Mouse (Mus musculus): ENCODE measurements around the gene Parva. TPM values are rescaled to one million over a fixed set of nuclear protein-coding genes. Genes with fewer than 3 reads are reported as not detected.

Gene Parva
- polyA plus RNA-seq, 1 experiment, result 269 TPM

DNA sequence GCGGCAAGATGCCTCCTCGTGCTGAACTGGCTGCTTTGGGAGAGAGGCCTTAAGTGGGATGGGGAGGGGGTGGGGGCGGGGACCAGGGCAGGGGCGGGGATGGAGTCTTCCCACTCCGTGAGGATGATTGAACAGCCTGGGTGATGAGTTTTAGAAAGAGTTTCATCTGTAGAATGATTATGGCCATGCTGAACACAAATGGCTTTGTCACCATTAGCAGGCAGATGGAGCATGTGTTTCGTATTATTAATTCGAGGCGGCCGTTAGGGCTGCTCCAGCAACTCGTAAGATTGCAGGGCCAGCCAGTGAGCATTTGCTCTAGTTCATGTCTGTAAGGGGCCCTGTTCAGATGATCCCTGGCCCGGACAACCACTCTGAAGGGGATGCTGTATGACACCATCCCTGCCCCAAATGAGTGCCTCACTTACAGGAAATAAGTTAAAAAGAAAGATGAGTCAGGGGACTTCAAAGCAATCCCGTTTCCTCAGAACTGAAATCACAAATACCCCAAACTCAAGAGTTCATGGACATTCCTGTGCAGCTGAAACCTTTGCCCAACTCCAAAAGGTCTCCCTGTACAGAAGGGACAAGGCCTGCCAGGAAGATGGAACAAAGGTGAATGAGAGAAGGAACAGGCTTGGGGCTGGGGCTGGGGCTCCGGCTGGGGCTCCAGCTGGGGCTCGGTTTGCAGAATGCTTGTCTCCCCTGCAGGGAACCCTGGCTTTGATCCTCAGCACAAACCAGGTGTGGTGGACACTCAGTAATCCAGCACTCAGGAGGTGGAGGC, 46.5 kb downstream of the Parva start:
- WGBS, result 55% methylated on average over 14 of the region's 14 CpGs
- H3K27ac ChIP-seq (ENCODE audit: insufficient read depth, low read depth, low read length), result no peak overlapping the region
- no peak overlapping the region for H3K4me3 ChIP-seq (ENCODE audit: insufficient read depth, low read depth, low read length)
- TF ChIP-seq POLR2A (IDR thresholded peaks at IDR 0.05; ENCODE audit: insufficient read depth, low read depth, low read length), result no peak
- no peak for TF ChIP-seq CTCF (IDR thresholded peaks at IDR 0.05; ENCODE audit: insufficient read depth, low read depth, low read length)
- peaks cover 13% of the 10 kb centered on the region; the same call in 1 of the 2 replicates for H3K4me1 ChIP-seq (ENCODE audit: control insufficient read depth, insufficient read depth, low read length)

DNA sequence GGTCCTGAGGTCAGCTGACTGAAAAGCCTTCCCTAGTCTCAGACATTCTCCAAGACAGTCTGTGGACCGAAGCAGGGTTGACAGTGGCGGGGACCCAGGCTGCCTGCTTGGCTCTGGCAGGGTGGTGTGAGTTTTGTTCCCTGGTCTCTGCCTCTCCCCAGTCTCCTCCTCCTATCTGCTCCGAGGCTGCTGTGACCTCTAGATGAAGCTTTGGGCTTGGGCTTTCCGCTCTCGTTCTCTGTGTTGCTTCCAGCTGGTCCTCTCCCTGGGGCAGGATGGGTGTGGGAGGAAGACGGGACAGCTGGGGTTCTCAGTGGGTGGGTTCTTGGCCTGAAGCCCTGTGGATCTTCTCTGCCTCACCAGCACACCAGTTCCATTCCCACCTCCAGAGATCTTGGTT, 51.8 kb downstream of the Parva start:
- no peak overlapping the region for H3K4me3 ChIP-seq (ENCODE audit: insufficient read depth, low read depth, low read length)
- TF ChIP-seq CTCF (IDR thresholded peaks at IDR 0.05; ENCODE audit: insufficient read depth, low read depth, low read length) (no peak), POLR2A (IDR thresholded peaks at IDR 0.05; ENCODE audit: insufficient read depth, low read depth, low read length) (no peak)
- WGBS, result 47% methylated on average over 6 of the region's 6 CpGs
- no peak overlapping the region for H3K27ac ChIP-seq (ENCODE audit: insufficient read depth, low read depth, low read length)
- H3K4me1 ChIP-seq (ENCODE audit: control insufficient read depth, insufficient read depth, low read length), result peaks cover 15% of the 10 kb centered on the region

DNA sequence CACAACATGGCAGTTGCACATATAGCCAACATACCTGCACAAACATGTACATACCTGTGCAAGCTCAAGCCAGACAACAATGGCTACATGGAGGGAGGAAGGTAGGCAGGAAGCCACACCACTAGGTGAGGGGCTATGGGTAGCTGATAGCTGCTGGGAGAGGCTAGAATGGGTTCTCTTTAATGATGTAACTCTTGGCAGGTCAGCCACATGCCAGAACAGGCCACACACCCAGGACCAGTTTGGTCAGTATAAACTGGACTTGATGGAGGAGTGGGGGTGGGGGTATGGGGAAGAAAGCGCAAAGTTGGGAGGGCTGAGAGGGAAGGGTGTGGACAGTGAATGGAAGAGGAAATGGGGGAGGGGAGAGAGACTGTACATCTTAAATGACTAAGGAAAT, 53.7 kb downstream of the Parva start:
- WGBS, result 100% methylated on average over 1 of the region's 1 CpGs
- Histone ChIP-seq H3K4me1 (ENCODE audit: control insufficient read depth, insufficient read depth, low read length) (peaks cover 15% of the 10 kb centered on the region), H3K4me3 (ENCODE audit: insufficient read depth, low read depth, low read length) (no peak overlapping the region), H3K27ac (ENCODE audit: insufficient read depth, low read depth, low read length) (no peak overlapping the region)
- no peak for TF ChIP-seq POLR2A (IDR thresholded peaks at IDR 0.05; ENCODE audit: insufficient read depth, low read depth, low read length)

DNA sequence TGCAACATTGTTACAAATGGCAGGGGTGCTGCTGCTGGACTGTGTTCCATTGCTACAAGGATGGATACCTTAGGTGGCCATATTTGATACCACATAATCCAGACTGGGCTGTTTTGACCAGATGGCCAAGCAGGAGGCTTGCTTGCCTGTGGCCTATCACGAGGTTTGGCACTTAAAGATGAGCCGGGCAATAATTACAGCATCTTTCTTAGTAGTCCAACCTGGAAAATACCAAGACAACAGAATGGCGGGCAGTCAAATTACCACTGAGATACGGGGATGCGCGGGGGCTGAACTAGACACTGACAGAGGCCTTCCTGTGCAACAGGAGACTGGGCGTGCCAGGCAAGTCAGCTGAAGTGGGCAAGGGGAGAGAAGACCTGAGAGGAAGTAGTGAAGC, 55.3 kb downstream of the Parva start:
- Histone ChIP-seq H3K27ac (ENCODE audit: insufficient read depth, low read depth, low read length) (no peak overlapping the region), H3K4me1 (ENCODE audit: control insufficient read depth, insufficient read depth, low read length) (peaks cover 15% of the 10 kb centered on the region), H3K4me3 (ENCODE audit: insufficient read depth, low read depth, low read length) (no peak overlapping the region)
- WGBS, result over 99% methylated on average over 7 of the region's 7 CpGs
- no peak for TF ChIP-seq POLR2A (IDR thresholded peaks at IDR 0.05; ENCODE audit: insufficient read depth, low read depth, low read length)
- no peak for TF ChIP-seq CTCF (IDR thresholded peaks at IDR 0.05; ENCODE audit: insufficient read depth, low read depth, low read length)

DNA sequence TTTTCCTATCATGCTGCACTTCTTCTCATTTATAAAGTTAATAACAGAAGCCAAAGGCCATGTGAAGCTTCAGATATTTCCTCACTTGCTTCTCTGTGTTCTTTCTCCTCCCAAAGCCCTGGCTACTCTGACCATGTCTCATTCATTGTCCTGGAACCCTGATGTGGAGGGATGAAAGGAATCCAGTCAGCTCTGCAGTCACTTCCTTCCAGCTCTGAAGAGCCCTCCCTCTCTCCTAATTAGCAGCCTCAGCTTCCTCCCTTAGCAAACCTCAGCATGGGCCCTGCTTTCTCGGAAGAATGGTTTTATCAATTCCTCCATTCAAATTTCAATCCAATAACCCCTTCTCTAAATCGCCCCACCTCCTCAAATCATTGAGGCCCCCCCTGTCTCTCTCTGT, 56.1 kb downstream of the Parva start:
- no peak for TF ChIP-seq CTCF (IDR thresholded peaks at IDR 0.05; ENCODE audit: insufficient read depth, low read depth, low read length)
- no peak overlapping the region for H3K4me3 ChIP-seq (ENCODE audit: insufficient read depth, low read depth, low read length)
- H3K4me1 ChIP-seq (ENCODE audit: control insufficient read depth, insufficient read depth, low read length), result peaks cover 15% of the 10 kb centered on the region
- WGBS, result 21% methylated on average over 2 of the region's 2 CpGs
- H3K27ac ChIP-seq (ENCODE audit: insufficient read depth, low read depth, low read length), result no peak overlapping the region

DNA sequence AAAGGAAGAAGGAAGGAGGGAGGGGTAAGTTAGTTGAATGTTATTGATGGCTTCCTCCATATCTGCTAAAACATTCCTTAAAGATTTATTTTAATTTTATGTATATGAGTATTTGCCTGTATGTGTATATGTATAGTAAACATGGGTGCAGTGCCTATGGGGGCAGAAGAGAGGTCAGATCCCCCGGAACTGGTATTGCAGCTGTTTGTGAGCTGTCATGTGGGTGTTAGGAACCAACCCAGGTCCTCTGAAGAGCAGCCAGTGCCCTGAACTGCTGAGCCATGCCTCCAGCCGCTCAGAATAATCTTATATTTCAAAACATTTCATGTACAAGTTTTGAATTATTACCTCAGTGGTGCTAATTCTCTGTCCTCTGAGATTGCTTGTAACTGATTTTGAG, 63.5 kb downstream of the Parva start:
- no peak overlapping the region for H3K27ac ChIP-seq (ENCODE audit: insufficient read depth, low read depth, low read length)
- TF ChIP-seq CTCF (IDR thresholded peaks at IDR 0.05; ENCODE audit: insufficient read depth, low read depth, low read length) (no peak), POLR2A (IDR thresholded peaks at IDR 0.05; ENCODE audit: insufficient read depth, low read depth, low read length) (no peak)
- H3K4me3 ChIP-seq (ENCODE audit: insufficient read depth, low read depth, low read length), result no peak overlapping the region
- H3K4me1 ChIP-seq (ENCODE audit: control insufficient read depth, insufficient read depth, low read length), result 0 out of 2 replicates have a peak, but pooled peaks cover 2% of the 10 kb centered on the region
- WGBS, result 81% methylated on average over 2 of the region's 2 CpGs

DNA sequence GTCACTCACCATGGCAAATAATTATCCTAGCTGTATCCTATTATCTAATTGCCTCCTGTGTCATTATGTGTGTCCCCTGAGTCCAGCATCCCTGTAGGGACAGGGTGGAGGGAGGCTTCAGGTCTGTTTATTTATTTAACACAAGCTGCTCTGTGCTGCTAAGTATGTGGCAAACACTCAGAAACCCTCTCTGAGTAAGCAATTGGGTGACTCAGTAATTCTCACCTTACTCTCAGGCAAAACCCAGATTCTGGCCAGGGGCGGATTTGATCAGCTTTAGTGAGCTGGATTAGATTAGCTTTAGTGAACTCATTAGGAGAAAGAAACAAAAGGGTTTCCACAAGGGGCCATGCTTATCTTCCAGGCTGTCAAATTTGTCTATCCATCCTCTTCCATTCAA, 64.4 kb downstream of the Parva start:
- H3K4me3 ChIP-seq (ENCODE audit: insufficient read depth, low read depth, low read length), result no peak overlapping the region
- WGBS, result 85% methylated on average over 1 of the region's 1 CpGs
- TF ChIP-seq CTCF (IDR thresholded peaks at IDR 0.05; ENCODE audit: insufficient read depth, low read depth, low read length) (no peak), POLR2A (IDR thresholded peaks at IDR 0.05; ENCODE audit: insufficient read depth, low read depth, low read length) (no peak)
- H3K27ac ChIP-seq (ENCODE audit: insufficient read depth, low read depth, low read length), result no peak overlapping the region
- H3K4me1 ChIP-seq (ENCODE audit: control insufficient read depth, insufficient read depth, low read length), result 0 out of 2 replicates have a peak, but pooled peaks cover 2% of the 10 kb centered on the region

DNA sequence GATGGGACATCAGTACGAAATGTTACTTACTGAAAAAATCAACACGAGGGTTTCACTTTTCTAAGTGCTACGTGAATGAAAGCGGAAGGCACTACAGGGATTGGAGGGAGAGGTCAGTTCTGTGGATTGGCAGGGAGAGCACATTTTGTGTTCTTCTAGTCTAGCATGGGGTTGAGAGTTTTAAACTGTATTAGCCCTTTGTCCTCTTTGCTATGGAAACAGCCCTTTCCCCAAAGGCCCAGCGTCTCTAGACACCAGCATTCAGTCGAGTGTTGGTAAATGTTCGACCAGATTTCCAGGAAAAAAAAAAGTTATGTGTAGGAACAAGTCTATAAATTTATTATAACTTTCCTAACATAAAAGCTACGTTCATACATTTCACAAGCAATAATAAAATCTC, 68.6 kb downstream of the Parva start:
- Histone ChIP-seq H3K4me3 (ENCODE audit: insufficient read depth, low read depth, low read length) (no peak overlapping the region), H3K27ac (ENCODE audit: insufficient read depth, low read depth, low read length) (no peak overlapping the region), H3K4me1 (ENCODE audit: control insufficient read depth, insufficient read depth, low read length) (0 out of 2 replicates have a peak, but pooled peaks cover 2% of the 10 kb centered on the region)
- TF ChIP-seq CTCF (IDR thresholded peaks at IDR 0.05; ENCODE audit: insufficient read depth, low read depth, low read length) (no peak), POLR2A (IDR thresholded peaks at IDR 0.05; ENCODE audit: insufficient read depth, low read depth, low read length) (no peak)
- WGBS, result 79% methylated on average over 8 of the region's 8 CpGs

DNA sequence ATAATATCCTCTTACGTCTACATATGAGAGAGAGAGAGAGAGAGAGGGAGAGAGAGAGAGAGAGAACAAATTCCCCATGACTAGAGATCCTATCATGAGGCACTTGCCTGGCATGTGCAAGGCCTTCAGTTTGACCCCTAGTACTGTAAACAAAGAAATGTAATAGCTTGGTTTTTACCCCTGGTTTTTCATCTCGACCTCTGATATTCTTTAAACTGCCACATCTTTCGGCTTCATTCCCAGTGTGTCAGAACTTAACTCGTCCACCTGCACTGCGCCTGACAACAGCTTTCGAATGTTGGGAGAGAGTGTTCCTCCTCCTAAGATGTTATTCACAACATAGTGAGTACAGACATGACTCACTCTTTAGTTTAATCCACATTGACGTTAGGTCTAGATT, 69.6 kb downstream of the Parva start:
- TF ChIP-seq POLR2A (IDR thresholded peaks at IDR 0.05; ENCODE audit: insufficient read depth, low read depth, low read length) (no peak), CTCF (IDR thresholded peaks at IDR 0.05; ENCODE audit: insufficient read depth, low read depth, low read length) (no peak)
- no peak overlapping the region for H3K27ac ChIP-seq (ENCODE audit: insufficient read depth, low read depth, low read length)
- 85% methylated on average over 7 of the region's 7 CpGs for WGBS
- H3K4me1 ChIP-seq (ENCODE audit: control insufficient read depth, insufficient read depth, low read length), result peaks cover under 1% of the 10 kb centered on the region; the same call in 1 of the 2 replicates
- H3K4me3 ChIP-seq (ENCODE audit: insufficient read depth, low read depth, low read length), result no peak overlapping the region
